Mouse (Mus musculus): Measurements from ENCODE around the gene Slc12a7.

GRCm38 (mm10) chr13:73775786-73776185 is 42.9 kb downstream of the Slc12a7 start:
- no peak for TF ChIP-seq EP300 (IDR thresholded peaks at IDR 0.05; ENCODE audit: low read depth)
- no peak for TF ChIP-seq CTCF (IDR thresholded peaks at IDR 0.05; ENCODE audit: low read depth)

Measured in liver, postnatal 0 days (tissue).